Mouse (Mus musculus) heart, embryonic 15.5 days (tissue): Measurements from ENCODE around the gene Lyrm2. TPM values are rescaled to one million over a fixed set of nuclear protein-coding genes. Genes with fewer than 3 reads are reported as not detected.

Experiments used
- polyA plus RNA-seq: library from polyadenylated mRNA; unstranded; fragments of >200 nt; fragmentation: Nextera tagmentation; extraction: Ambion mirVana; gene quantifications from 2 replicates; pipeline ENCODE4 v1.2.1, GENCODE M21; 2015

The Lyrm2 gene
- polyA plus RNA-seq, 1 experiment from 2014 or later: 125 TPM

Other genes with a start within 250 kb of the Lyrm2 start
- gene Gja10, start 197.5 kb upstream of the Lyrm2 start, polyA plus RNA-seq: not detected in 2 replicates
- 24.7 and 31.6 TPM in 2 replicates for gene Casp8ap2, start 184.8 kb upstream of the Lyrm2 start, polyA plus RNA-seq
- gene Mdn1, start 143.1 kb upstream of the Lyrm2 start, polyA plus RNA-seq: 5.7 and 6.4 TPM in 2 replicates
- 4.1 and 6.3 TPM in 2 replicates for gene Ankrd6, start 150.6 kb downstream of the Lyrm2 start, polyA plus RNA-seq
- 42.1 and 52.3 TPM in 2 replicates for gene Rragd, start 182.8 kb downstream of the Lyrm2 start, polyA plus RNA-seq
- gene Ube2j1, start 231.2 kb downstream of the Lyrm2 start, polyA plus RNA-seq: 32.5 and 34.6 TPM in 2 replicates